Mouse (Mus musculus) 416B (cell line): ENCODE data around the gene Letm1.
A peak's percentile ranks its signal among the peaks of the same experiment; 100 is the strongest.

Experiments
- DNase-seq: peaks from one replicate; pipeline ENCODE4 v3.0.0; 2011; ENCODE audit warnings: low read depth

The Letm1 gene

GRCm38 (mm10) chr5:33738341-33738740 is 44.3 kb downstream of the Letm1 start:
- no peak for DNase-seq

GRCm38 (mm10) chr5:33737903-33738321 is 44.7 kb downstream of the Letm1 start:
- DNase-seq = peak; percentile 80

- DNase-seq = no peak
These were observed 46.4 kb downstream of the Letm1 start for GRCm38 (mm10) chr5:33736230-33736629.

- no peak for DNase-seq
These were observed 47.1 kb downstream of the Letm1 start for GRCm38 (mm10) chr5:33735412-33736092.

GRCm38 (mm10) chr5:33733837-33734236 is 48.8 kb downstream of the Letm1 start:
- no peak for DNase-seq

GRCm38 (mm10) chr5:33731051-33731450 is 51.6 kb downstream of the Letm1 start:
- DNase-seq = no peak

- DNase-seq = no peak
These were observed 52.1 kb downstream of the Letm1 start for GRCm38 (mm10) chr5:33730516-33730915.

GRCm38 (mm10) chr5:33728841-33729240 is 53.8 kb downstream of the Letm1 start:
- no peak for DNase-seq

GRCm38 (mm10) chr5:33726891-33727290 is 55.7 kb downstream of the Letm1 start:
- DNase-seq = no peak

GRCm38 (mm10) chr5:33726081-33726647 is 56.5 kb downstream of the Letm1 start:
- DNase-seq = no peak

GRCm38 (mm10) chr5:33723641-33724465 is 58.8 kb downstream of the Letm1 start:
- no peak for DNase-seq

- no peak for DNase-seq
These were observed 59.5 kb downstream of the Letm1 start for GRCm38 (mm10) chr5:33723019-33723640.

- no peak for DNase-seq
These were observed 60.2 kb downstream of the Letm1 start for GRCm38 (mm10) chr5:33722266-33723018.

GRCm38 (mm10) chr5:33721541-33722265 is 60.9 kb downstream of the Letm1 start, which contains the start of gene Fgfr3:
TSS of gene Fgfr3 (plus strand) at chr5:33721674.
- no peak for DNase-seq

GRCm38 (mm10) chr5:33720852-33721490 is 61.6 kb downstream of the Letm1 start:
- DNase-seq = no peak

GRCm38 (mm10) chr5:33718460-33718859 is 64.2 kb downstream of the Letm1 start:
- no peak for DNase-seq

GRCm38 (mm10) chr5:33716467-33716866 is 66.2 kb downstream of the Letm1 start:
- DNase-seq = peak; percentile 18

GRCm38 (mm10) chr5:33715182-33715581 is 67.4 kb downstream of the Letm1 start:
- no peak for DNase-seq

GRCm38 (mm10) chr5:33712550-33712949 is 70.1 kb downstream of the Letm1 start:
- no peak for DNase-seq

- no peak for DNase-seq
These were observed 73.6 kb downstream of the Letm1 start for GRCm38 (mm10) chr5:33709037-33709436.

GRCm38 (mm10) chr5:33707163-33707562 is 75.5 kb downstream of the Letm1 start:
- no peak for DNase-seq
